Mouse (Mus musculus): ENCODE results near the gene Wnt5b.

- TF ChIP-seq POLR2A (IDR thresholded peaks at IDR 0.05; ENCODE audit: control insufficient read depth in 1 of 2, insufficient read depth in 1 of 2, low read depth in 1 of 2, low read length in 2 of 2, poor library complexity in 1 of 2) (no peak; a peak in 1 of 4 replicates), SIN3A (IDR thresholded peaks at IDR 0.05; ENCODE audit: low read length) (peak; percentile 24; the same call in 1 of the 2 replicates), GABPA (IDR thresholded peaks at IDR 0.05; ENCODE audit: low read depth, low read length) (no peak), ZMIZ1 (IDR thresholded peaks at IDR 0.05; ENCODE audit: low read depth, low read length) (peak; percentile 35; the same call in 1 of the 2 replicates), MAX (IDR thresholded peaks at IDR 0.05; ENCODE audit: low read length) (no peak; the same call in 1 of the 2 replicates), CTCF (IDR thresholded peaks at IDR 0.05 in 2 of 3, conservative IDR thresholded peaks at IDR 0.05 in 1 of 3; ENCODE audit: control insufficient read depth in 1 of 3, insufficient read depth in 1 of 3, low read depth in 2 of 3, low read length in 3 of 3, poor library complexity in 1 of 3, severe bottlenecking in 1 of 3) (no peak), EP300 (IDR thresholded peaks at IDR 0.05; ENCODE audit: low read depth in 1 of 2, low read length in 2 of 2) (0 out of 4 replicates have a peak, but pooled peaks of 1 of the 2 experiments have one; percentile 9)
These were observed 64.1 kb downstream of the Wnt5b start for GRCm38 (mm10) chr6:119479876-119480705.
